Comparison of ENCODE assay signal across 12 mouse cellular contexts in genomic region chr7:142082179-142082578, GRCm38 (mm10). TPM values are rescaled to one million over a fixed set of nuclear protein-coding genes. Genes with fewer than 3 reads are reported as not detected.
DNase-seq lines count a peak whose midpoint lies in the region; ATAC-seq lines count a peak whose summit lies in the region.
"Had no signal": no experiment of that assay in that cellular context is flagged by ENCODE, and none has a peak within 500 bp of the region (broad histone marks: within the 10 kb centered on the region; RNA-seq: fewer than 3 reads in every experiment).

No protein-coding gene starts in this region.

- 7% methylated on average over 31 of the region's 38 CpGs for WGBS in kidney, embryonic 15.5 days
- WGBS in embryonic facial prominence, embryonic 11.5 days = 2% methylated on average over 24 of the region's 38 CpGs
- 13% methylated on average over 38 of the region's 38 CpGs for WGBS in hindbrain, embryonic 14.5 days
- 3% methylated on average over 36 of the region's 38 CpGs for WGBS in neural tube, embryonic 11.5 days

- H3K4me1 ChIP-seq in kidney, embryonic 15.5 days = peaks cover 17% of the 10 kb centered on the region
- peaks cover 4% of the 10 kb centered on the region; the same call in 1 of the 2 replicates for H3K4me1 ChIP-seq in embryonic facial prominence, embryonic 11.5 days (ENCODE audit: control insufficient read depth, insufficient read depth, low read length)
- peaks cover 9% of the 10 kb centered on the region; the same call in 1 of the 2 replicates for H3K4me1 ChIP-seq in hindbrain, embryonic 14.5 days (replicated peaks; ENCODE audit: control insufficient read depth, insufficient read depth, low read length)
- no peaks in the 10 kb centered on the region for H3K4me1 ChIP-seq in neural tube, embryonic 11.5 days (ENCODE audit: control insufficient read depth, insufficient read depth, low read length)

- H3K4me2 ChIP-seq in kidney, embryonic 15.5 days = peak overlapping the region; percentile 71
- H3K4me2 ChIP-seq in embryonic facial prominence, embryonic 11.5 days (ENCODE audit: low read depth, low read length) = peak overlapping the region; percentile 56
- no peak overlapping the region; the same call in 1 of the 2 replicates for H3K4me2 ChIP-seq in hindbrain, embryonic 14.5 days (replicated peaks)
- H3K4me2 ChIP-seq in neural tube, embryonic 11.5 days (ENCODE audit: low read depth) = peak overlapping the region; percentile 29
- H3K4me2 ChIP-seq: forebrain, embryonic 15.5 days had no signal

- H3K9me3 ChIP-seq in kidney, embryonic 15.5 days (replicated peaks) = no peaks in the 10 kb centered on the region
- H3K9me3 ChIP-seq in embryonic facial prominence, embryonic 11.5 days (replicated peaks; ENCODE audit: control insufficient read depth, low read length) = no peaks in the 10 kb centered on the region
- H3K9me3 ChIP-seq in hindbrain, embryonic 14.5 days (ENCODE audit: control insufficient read depth, low read length) = no peaks in the 10 kb centered on the region
- H3K9me3 ChIP-seq in neural tube, embryonic 11.5 days (ENCODE audit: control insufficient read depth, low read length) = no peaks in the 10 kb centered on the region
- H3K9me3 ChIP-seq: forebrain, embryonic 15.5 days had no signal

- peak overlapping the region; percentile 43 for H3K4me3 ChIP-seq in kidney, embryonic 15.5 days (replicated peaks)
- H3K4me3 ChIP-seq in embryonic facial prominence, embryonic 11.5 days (ENCODE audit: low read depth, low read length) = peak overlapping the region; percentile 30
- no peak overlapping the region for H3K4me3 ChIP-seq in hindbrain, embryonic 14.5 days (replicated peaks; ENCODE audit: low read length)
- H3K4me3 ChIP-seq in neural tube, embryonic 11.5 days (ENCODE audit: low read depth, low read length) = peak overlapping the region; percentile 21
- H3K4me3 ChIP-seq: forebrain, embryonic 15.5 days had no signal

- peaks cover 68% of the 10 kb centered on the region for H3K27me3 ChIP-seq in kidney, embryonic 15.5 days
- H3K27me3 ChIP-seq in embryonic facial prominence, embryonic 11.5 days (ENCODE audit: control insufficient read depth, insufficient read depth, low read length) = peaks cover 43% of the 10 kb centered on the region
- H3K27me3 ChIP-seq in hindbrain, embryonic 14.5 days (ENCODE audit: control insufficient read depth, insufficient read depth, low read length) = peaks cover 11% of the 10 kb centered on the region; the same call in 1 of the 2 replicates
- peaks cover 36% of the 10 kb centered on the region for H3K27me3 ChIP-seq in neural tube, embryonic 11.5 days (ENCODE audit: control insufficient read depth, insufficient read depth, low read length)
- H3K27me3 ChIP-seq: forebrain, embryonic 15.5 days; Patski had no signal

- H3K27ac ChIP-seq in kidney, embryonic 15.5 days = no peak overlapping the region
- H3K27ac ChIP-seq in embryonic facial prominence, embryonic 11.5 days (replicated peaks; ENCODE audit: low read depth, low read length) = no peak overlapping the region
- H3K27ac ChIP-seq in hindbrain, embryonic 14.5 days = no peak overlapping the region
- no peak overlapping the region for H3K27ac ChIP-seq in neural tube, embryonic 11.5 days (ENCODE audit: low read depth, low read length)
- H3K27ac ChIP-seq: forebrain, embryonic 15.5 days had no signal

- no peak for DNase-seq in kidney, postnatal 10 days
- no peak for DNase-seq in embryonic facial prominence, embryonic 11.5 days (ENCODE audit: low spot score)
- no peak for DNase-seq in hindbrain, embryonic 14.5 days (ENCODE audit: low spot score)
- DNase-seq in neural tube, embryonic 11.5 days (ENCODE audit: low spot score) = no peak
- DNase-seq in natural killer cell, adult 2 months (ENCODE audit: low spot score in 2 of 2) = no peak
- DNase-seq: heart, postnatal 36 days; thymus, postnatal 36 days had no signal

- peak overlapping the region; percentile 42 for H3K9ac ChIP-seq in kidney, embryonic 15.5 days
- peak overlapping the region; percentile 51 for H3K9ac ChIP-seq in embryonic facial prominence, embryonic 11.5 days (replicated peaks; ENCODE audit: low read length)
- peak overlapping the region; percentile 16; the same call in 1 of the 2 replicates for H3K9ac ChIP-seq in hindbrain, embryonic 14.5 days
- H3K9ac ChIP-seq in neural tube, embryonic 11.5 days (ENCODE audit: low read length) = no peak overlapping the region
- H3K9ac ChIP-seq: forebrain, embryonic 15.5 days had no signal

- no peaks in the 10 kb centered on the region for H3K36me3 ChIP-seq in kidney, embryonic 15.5 days
- H3K36me3 ChIP-seq in embryonic facial prominence, embryonic 11.5 days (replicated peaks; ENCODE audit: control insufficient read depth, insufficient read depth, low read depth, low read length) = no peaks in the 10 kb centered on the region
- H3K36me3 ChIP-seq in hindbrain, embryonic 14.5 days (replicated peaks; ENCODE audit: control insufficient read depth, insufficient read depth) = peaks cover 89% of the 10 kb centered on the region
- peaks cover 2% of the 10 kb centered on the region for H3K36me3 ChIP-seq in neural tube, embryonic 11.5 days (ENCODE audit: control insufficient read depth, insufficient read depth, low read length)

- ATAC-seq in kidney, embryonic 15.5 days (replicated peaks; ENCODE audit: low FRiP score) = no peak
- no peak for ATAC-seq in embryonic facial prominence, embryonic 11.5 days (replicated peaks; ENCODE audit: insufficient number of reproducible peaks, low FRiP score, low TSS enrichment, low read depth)
- no peak for ATAC-seq in hindbrain, embryonic 14.5 days (ENCODE audit: low FRiP score)
- ATAC-seq in neural tube, embryonic 11.5 days (ENCODE audit: insufficient read depth, low FRiP score, low TSS enrichment) = no peak
- no peak for ATAC-seq in erythroid progenitor cell, adult 5-6 weeks (replicated peaks; ENCODE audit: low FRiP score, poor library complexity, severe bottlenecking)
- ATAC-seq: forebrain, embryonic 15.5 days; Patski had no signal

RNA-seq across cellular contexts. Expression of gene Dusp8, which starts 13.5 kb away (rescaled TPM):
- polyA plus RNA-seq in kidney, embryonic 15.5 days (2015; fragmentation: Nextera tagmentation; extraction: Ambion mirVana) = 2.6 and 2.9 TPM in 2 replicates
- 3.6 and 4.2 TPM in 2 replicates for polyA plus RNA-seq in embryonic facial prominence, embryonic 11.5 days (2014; fragmentation: Nextera tagmentation; extraction: Ambion mirVana)
- 133 and 142 TPM in 2 replicates for polyA plus RNA-seq in hindbrain, embryonic 14.5 days (2014; fragmentation: Nextera tagmentation; extraction: Ambion mirVana)
- polyA plus RNA-seq in neural tube, embryonic 11.5 days (2014; fragmentation: Nextera tagmentation; extraction: Ambion mirVana) = 24.3 and 27.6 TPM in 2 replicates
- total RNA-seq in erythroid progenitor cell, adult 5-6 weeks (2015; ENCODE audit: low replicate concordance) = 21.6 and 23.5 TPM in 2 replicates
- total RNA-seq in erythroid progenitor cell, adult 5-6 weeks (2017; ENCODE audit: low replicate concordance) = 8.1 and 11.2 TPM in 2 replicates

RNA-seq across cellular contexts. Expression of gene Mob2, which starts 21.3 kb away (rescaled TPM):
- polyA plus RNA-seq in kidney, embryonic 15.5 days (2015; fragmentation: Nextera tagmentation; extraction: Ambion mirVana) = 62.3 and 66.9 TPM in 2 replicates
- 60.2 and 62.9 TPM in 2 replicates for polyA plus RNA-seq in embryonic facial prominence, embryonic 11.5 days (2014; fragmentation: Nextera tagmentation; extraction: Ambion mirVana)
- polyA plus RNA-seq in hindbrain, embryonic 14.5 days (2014; fragmentation: Nextera tagmentation; extraction: Ambion mirVana) = 46.4 and 50.2 TPM in 2 replicates
- polyA plus RNA-seq in neural tube, embryonic 11.5 days (2014; fragmentation: Nextera tagmentation; extraction: Ambion mirVana) = 58.0 and 64.0 TPM in 2 replicates
- 74.6 and 92.6 TPM in 2 replicates for total RNA-seq in erythroid progenitor cell, adult 5-6 weeks (2015; ENCODE audit: low replicate concordance)
- 59.1 and 69.3 TPM in 2 replicates for total RNA-seq in erythroid progenitor cell, adult 5-6 weeks (2017; ENCODE audit: low replicate concordance)

RNA-seq across cellular contexts. Expression of gene Gm45618, which starts 38.4 kb away (rescaled TPM):
- not detected in 2 replicates for polyA plus RNA-seq in kidney, embryonic 15.5 days (2015; fragmentation: Nextera tagmentation; extraction: Ambion mirVana)
- not detected in 2 replicates for polyA plus RNA-seq in embryonic facial prominence, embryonic 11.5 days (2014; fragmentation: Nextera tagmentation; extraction: Ambion mirVana)
- not detected in 2 replicates for polyA plus RNA-seq in hindbrain, embryonic 14.5 days (2014; fragmentation: Nextera tagmentation; extraction: Ambion mirVana)
- not detected in 2 replicates for polyA plus RNA-seq in neural tube, embryonic 11.5 days (2014; fragmentation: Nextera tagmentation; extraction: Ambion mirVana)
- total RNA-seq in erythroid progenitor cell, adult 5-6 weeks (2015; ENCODE audit: low replicate concordance) = not detected in 2 replicates
- not detected in 2 replicates for total RNA-seq in erythroid progenitor cell, adult 5-6 weeks (2017; ENCODE audit: low replicate concordance)
- total RNA-seq: heart, postnatal 36 days; megakaryocyte-erythroid progenitor cell, adult 5-6 weeks had no signal
- polyA plus RNA-seq: forebrain, embryonic 15.5 days; Patski had no signal

RNA-seq across cellular contexts. Expression of gene Gm39115, which starts 53.7 kb away (rescaled TPM):
- polyA plus RNA-seq in kidney, embryonic 15.5 days (2015; fragmentation: Nextera tagmentation; extraction: Ambion mirVana) = not detected in 2 replicates
- not detected in 2 replicates for polyA plus RNA-seq in embryonic facial prominence, embryonic 11.5 days (2014; fragmentation: Nextera tagmentation; extraction: Ambion mirVana)
- polyA plus RNA-seq in hindbrain, embryonic 14.5 days (2014; fragmentation: Nextera tagmentation; extraction: Ambion mirVana) = not detected in 2 replicates
- not detected in 2 replicates for polyA plus RNA-seq in neural tube, embryonic 11.5 days (2014; fragmentation: Nextera tagmentation; extraction: Ambion mirVana)
- total RNA-seq in erythroid progenitor cell, adult 5-6 weeks (2015; ENCODE audit: low replicate concordance) = not detected in 2 replicates
- total RNA-seq in erythroid progenitor cell, adult 5-6 weeks (2017; ENCODE audit: low replicate concordance) = not detected in 2 replicates
- total RNA-seq: heart, postnatal 36 days; megakaryocyte-erythroid progenitor cell, adult 5-6 weeks had no signal
- polyA plus RNA-seq: forebrain, embryonic 15.5 days; Patski had no signal
